Mouse (Mus musculus): Measurements from ENCODE around the gene Kbtbd12. TPM values are rescaled to one million over a fixed set of nuclear protein-coding genes. Genes with fewer than 3 reads are reported as not detected.

Gene Kbtbd12
- polyA plus RNA-seq, 1 experiment from 2014 or later = not detected

DNA sequence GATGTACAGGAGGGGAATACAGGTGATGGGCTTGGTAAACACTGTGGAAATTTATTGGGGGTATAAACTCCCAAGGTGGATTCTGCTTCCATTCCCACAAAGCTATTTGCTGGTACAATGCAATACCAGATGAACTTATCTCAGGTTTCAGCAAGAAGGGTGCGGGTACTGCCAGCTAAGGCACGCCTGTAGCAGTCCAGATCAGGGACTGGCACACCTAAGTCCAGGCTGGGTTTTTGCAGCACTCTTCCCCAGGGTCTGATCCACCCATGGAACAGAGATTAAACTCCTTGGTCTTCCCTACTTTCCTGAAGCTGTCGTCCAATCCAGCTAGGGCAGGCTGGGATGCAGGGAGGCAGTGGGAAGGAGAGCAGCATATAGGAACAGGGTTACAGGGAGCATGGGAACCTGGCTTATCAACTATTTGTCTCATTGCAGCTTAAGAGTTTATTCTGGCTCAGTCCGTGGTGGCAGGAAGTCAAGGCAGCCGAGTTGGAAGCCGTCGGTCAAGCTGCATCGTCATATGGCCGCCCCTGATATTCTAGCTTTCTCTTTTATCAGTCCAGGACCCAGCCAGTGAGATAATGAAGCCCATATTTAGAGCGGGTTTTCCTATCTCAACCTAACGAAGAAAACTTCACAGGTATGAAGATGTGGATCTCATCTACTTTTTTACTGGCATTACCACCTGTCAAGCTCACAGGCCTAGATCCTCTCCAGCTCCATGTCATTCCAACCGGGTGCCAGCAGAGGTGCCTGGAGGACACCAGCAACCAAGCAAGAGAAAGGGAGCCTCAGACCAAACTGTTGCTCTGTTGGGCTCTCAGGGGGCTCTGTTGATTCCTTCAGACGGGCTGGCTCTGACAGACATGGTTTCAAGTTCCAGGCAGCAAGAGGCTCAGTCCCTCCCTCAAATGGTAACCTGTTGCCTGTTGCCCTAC is 135.4 kb downstream of the Kbtbd12 start:
- Histone ChIP-seq H3K9ac (replicated peaks; ENCODE audit: low read length) (no peak overlapping the region), H3K9me3 (replicated peaks; ENCODE audit: control insufficient read depth, low read length) (no peaks in the 10 kb centered on the region), H3K4me1 (ENCODE audit: control insufficient read depth, insufficient read depth, low read length) (no peaks in the 10 kb centered on the region), H3K27ac (replicated peaks; ENCODE audit: low read depth, low read length) (no peak overlapping the region), H3K27me3 (ENCODE audit: control insufficient read depth, insufficient read depth, low read length) (no peaks in the 10 kb centered on the region), H3K36me3 (replicated peaks; ENCODE audit: control insufficient read depth, insufficient read depth, low read depth, low read length) (peaks cover 25% of the 10 kb centered on the region), H3K4me2 (ENCODE audit: low read depth, low read length) (no peak overlapping the region), H3K4me3 (ENCODE audit: low read depth, low read length) (no peak overlapping the region)
- ATAC-seq (replicated peaks; ENCODE audit: insufficient number of reproducible peaks, low FRiP score, low TSS enrichment, low read depth) (no peak), DNase-seq (ENCODE audit: low spot score) (no peak)
- 75% methylated on average over 13 of the region's 13 CpGs for WGBS

DNA sequence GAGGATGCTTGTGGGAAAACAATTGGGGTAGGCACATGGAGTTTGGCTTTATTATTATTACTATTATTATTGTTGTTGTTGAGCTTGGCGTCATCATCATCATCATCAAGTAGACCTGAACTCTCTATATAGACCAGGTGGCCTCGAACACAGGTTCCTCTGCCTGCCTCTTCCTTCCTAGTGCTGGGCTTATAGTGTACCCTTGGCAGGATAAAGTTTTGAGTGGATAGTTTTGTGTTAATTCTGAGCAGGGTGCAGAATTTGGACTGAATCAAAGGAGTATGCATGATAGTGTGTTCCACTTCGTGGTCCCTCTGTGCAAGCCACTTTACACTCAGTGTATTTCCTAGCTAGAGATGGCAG is 137.4 kb downstream of the Kbtbd12 start:
- Histone ChIP-seq H3K4me3 (ENCODE audit: low read depth, low read length) (peak overlapping the region; percentile 54), H3K9ac (replicated peaks; ENCODE audit: low read length) (peak overlapping the region; percentile 73; the same call in 1 of the 2 replicates), H3K36me3 (replicated peaks; ENCODE audit: control insufficient read depth, insufficient read depth, low read depth, low read length) (peaks cover 11% of the 10 kb centered on the region), H3K9me3 (replicated peaks; ENCODE audit: control insufficient read depth, low read length) (no peaks in the 10 kb centered on the region), H3K4me2 (ENCODE audit: low read depth, low read length) (peak overlapping the region; percentile 94; the same call in 1 of the 2 replicates), H3K4me1 (ENCODE audit: control insufficient read depth, insufficient read depth, low read length) (no peaks in the 10 kb centered on the region), H3K27ac (replicated peaks; ENCODE audit: low read depth, low read length) (no peak overlapping the region; the same call in 1 of the 2 replicates), H3K27me3 (ENCODE audit: control insufficient read depth, insufficient read depth, low read length) (no peaks in the 10 kb centered on the region)
- ATAC-seq (replicated peaks; ENCODE audit: insufficient number of reproducible peaks, low FRiP score, low TSS enrichment, low read depth) = 0 out of 2 replicates have a peak, but pooled peaks have one; percentile 19
- 8% methylated on average over 3 of the region's 3 CpGs for WGBS
- no peak for DNase-seq (ENCODE audit: low spot score)

DNA sequence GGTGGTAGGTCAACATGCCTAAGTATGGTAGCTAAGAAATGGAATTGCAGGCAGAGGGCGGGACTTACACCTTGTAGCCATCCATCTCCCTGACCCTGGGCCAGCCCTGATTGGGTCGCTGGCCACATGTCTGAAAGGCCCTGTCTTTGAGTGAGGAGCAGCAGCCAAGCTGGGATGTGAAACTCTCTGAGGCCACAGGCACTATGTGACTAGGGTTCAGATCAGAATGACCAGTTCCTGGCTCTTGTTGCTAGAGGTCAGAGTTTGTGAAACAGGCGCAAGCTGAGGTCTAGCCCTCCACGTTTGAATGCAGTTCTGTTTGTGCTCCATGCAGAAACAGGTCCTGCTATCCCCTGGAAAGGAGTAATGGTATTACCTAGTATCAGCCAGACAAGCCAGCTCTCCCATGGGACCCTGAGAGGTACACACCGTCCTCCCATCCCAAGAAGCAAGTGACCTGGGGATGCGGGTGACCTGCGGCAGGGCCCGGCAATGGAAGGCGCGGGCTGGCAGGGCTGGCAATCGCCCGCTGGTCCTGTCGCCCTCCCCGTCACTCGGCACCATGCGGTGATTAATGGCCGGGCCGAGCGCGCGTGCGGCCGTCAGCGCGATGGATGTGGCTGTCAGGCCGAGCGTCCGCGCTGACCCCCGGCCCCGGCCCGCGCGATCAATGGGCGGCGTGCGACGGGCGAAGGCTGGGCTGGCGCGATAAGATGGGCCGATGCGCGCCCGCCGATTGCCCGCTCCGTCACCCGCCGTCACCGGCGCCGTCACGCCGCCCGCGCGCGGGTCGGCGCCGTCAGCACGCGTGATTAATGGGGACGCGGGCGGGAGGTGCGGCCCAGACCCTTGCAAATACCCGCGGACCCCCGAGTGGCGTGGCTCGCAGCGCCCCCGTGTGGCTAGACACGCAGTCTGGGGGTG is 138.0 kb downstream of the Kbtbd12 start:
- peak overlapping the region; percentile 73 for H3K9ac ChIP-seq (replicated peaks; ENCODE audit: low read length)
- H3K9me3 ChIP-seq (replicated peaks; ENCODE audit: control insufficient read depth, low read length) = no peaks in the 10 kb centered on the region
- WGBS = 3% methylated on average over 64 of the region's 76 CpGs
- no peak overlapping the region for H3K27ac ChIP-seq (replicated peaks; ENCODE audit: low read depth, low read length)
- H3K27me3 ChIP-seq (ENCODE audit: control insufficient read depth, insufficient read depth, low read length) = no peaks in the 10 kb centered on the region
- H3K4me3 ChIP-seq (ENCODE audit: low read depth, low read length) = peak overlapping the region; percentile 54
- DNase-seq (ENCODE audit: low spot score) (peak; percentile 81), ATAC-seq (replicated peaks; ENCODE audit: insufficient number of reproducible peaks, low FRiP score, low TSS enrichment, low read depth) (peak; percentile 82)
- H3K4me1 ChIP-seq (ENCODE audit: control insufficient read depth, insufficient read depth, low read length) = no peaks in the 10 kb centered on the region
- H3K4me2 ChIP-seq (ENCODE audit: low read depth, low read length) = peak overlapping the region; percentile 94
- H3K36me3 ChIP-seq (replicated peaks; ENCODE audit: control insufficient read depth, insufficient read depth, low read depth, low read length) = peaks cover 9% of the 10 kb centered on the region

Other genes with a start within 250 kb of the Kbtbd12 start
- gene Eefsec, start 191.4 kb downstream of the Kbtbd12 start, polyA plus RNA-seq (2014; fragmentation: Nextera tagmentation; extraction: Ambion mirVana) = 42.0 and 42.4 TPM in 2 replicates
- gene Ruvbl1, start 172.5 kb downstream of the Kbtbd12 start, polyA plus RNA-seq (2014; fragmentation: Nextera tagmentation; extraction: Ambion mirVana) = 185 and 196 TPM in 2 replicates
- 160 and 163 TPM in 2 replicates for gene Sec61a1, start 119.0 kb downstream of the Kbtbd12 start, polyA plus RNA-seq (2014; fragmentation: Nextera tagmentation; extraction: Ambion mirVana)
- gene Mgll, start 86.5 kb upstream of the Kbtbd12 start, polyA plus RNA-seq (2014; fragmentation: Nextera tagmentation; extraction: Ambion mirVana) = 3.0 and 9.4 TPM in 2 replicates
- 13.7 and 16.5 TPM in 2 replicates for gene Abtb1, start 204.0 kb upstream of the Kbtbd12 start, polyA plus RNA-seq (2014; fragmentation: Nextera tagmentation; extraction: Ambion mirVana)
- 56.8 and 71.1 TPM in 2 replicates for gene Podxl2, start 237.1 kb upstream of the Kbtbd12 start, polyA plus RNA-seq (2014; fragmentation: Nextera tagmentation; extraction: Ambion mirVana)